Mouse (Mus musculus) heart, adult 2 months (tissue): ENCODE results near the gene Stpg4. TPM values are rescaled to one million over a fixed set of nuclear protein-coding genes. Genes with fewer than 3 reads are reported as not detected.

ENCODE experiments used
- DNase-seq, 2 experiments: peaks; one replicate each; pipeline ENCODE4 v3.0.0; 2021
- H3K27ac ChIP-seq: fragments of 200-600 bp; 2 replicates; pipeline ENCODE4 v1.8.1; 2022
- H3K27me3 ChIP-seq: fragments of 200-500 bp; 2 replicates; pipeline ENCODE4 v1.6.1; 2012; ENCODE audit warnings: mild to moderate bottlenecking, low read length, inconsistent platforms, mixed read lengths; ENCODE audit not compliant: control insufficient read depth, insufficient read depth
- H3K36me3 ChIP-seq: fragments of 200-500 bp; 2 replicates; pipeline ENCODE4 v1.6.1; 2012; ENCODE audit warnings: low read length, inconsistent platforms; ENCODE audit not compliant: control insufficient read depth, insufficient read depth
- H3K4me1 ChIP-seq: fragments of 200-500 bp; 2 replicates; pipeline ENCODE4 v1.6.1; 2011; ENCODE audit warnings: low read length; ENCODE audit not compliant: control insufficient read depth, insufficient read depth
- H3K4me3 ChIP-seq: fragments of 200-600 bp; 2 replicates; pipeline ENCODE4 v1.8.1; 2022
- H3K79me2 ChIP-seq: fragments of 200-500 bp; replicated peaks from 2 replicates; pipeline ENCODE4 v1.6.1; 2012; ENCODE audit warnings: mild to moderate bottlenecking, inconsistent platforms, low read length, moderate library complexity, mixed read lengths; ENCODE audit not compliant: control insufficient read depth, insufficient read depth
- H3K9ac ChIP-seq: fragments of 200-500 bp; 2 replicates; pipeline ENCODE4 v1.6.1; 2012; ENCODE audit warnings: low read depth, mild to moderate bottlenecking, control low read depth, inconsistent platforms, low read length, mixed read lengths
- CTCF ChIP-seq: fragments of 200-600 bp; IDR thresholded peaks from 2 replicates; pipeline ENCODE4 v1.8.1; 2022; ENCODE audit warnings: antibody characterized with exemption, mild to moderate bottlenecking, moderate library complexity
- EP300 ChIP-seq: fragments of 200-500 bp; IDR thresholded peaks from 2 replicates; pipeline ENCODE4 v1.6.1; 2011; ENCODE audit warnings: low read depth, low read length, control low read depth; ENCODE audit not compliant: insufficient read depth
- POLR2A ChIP-seq: fragments of 200-500 bp; IDR thresholded peaks from 2 replicates; pipeline ENCODE4 v1.6.1; 2011; ENCODE audit warnings: mild to moderate bottlenecking, low read depth, low read length, control low read depth; ENCODE audit not compliant: insufficient read depth
- WGBS: fragments of 180-500 bp; shearing (Covaris S2); methylation state at CpG from one replicate; pipeline ENCODE4 v1.1.7; 2018; 5-methylcytosine and 5-hydroxymethylcytosine counted together
- intact Hi-C: fragments of 180-260 bp; cut with DNase I; formaldehyde crosslinking; loops from one replicate; pipeline ENCODE4 v1.15.1; 2025
- polyA plus RNA-seq: library from polyadenylated mRNA; depleted of rRNA; stranded (reverse); fragments of >200 nt; gene quantifications from 2 replicates; pipeline ENCODE4 v1.2.3, GENCODE M21; 2012
- total RNA-seq, 2 experiments: library from RNA; stranded (reverse); gene quantifications; 2 replicates each; pipeline ENCODE4 v1.2.3; 2021

Gene Stpg4
- total and polyA plus RNA-seq, 3 experiments, result 0.27 TPM; not detected in 2

- Histone ChIP-seq H3K79me2 (peaks cover 5% of the 10 kb centered on the region; the same call in 1 of the 2 replicates), H3K36me3 (peaks cover 27% of the 10 kb centered on the region), H3K4me1 (peaks cover 11% of the 10 kb centered on the region), H3K27me3 (no peaks in the 10 kb centered on the region), H3K27ac (peak overlapping the region; percentile 100), H3K4me3 (peak overlapping the region; percentile 76), H3K9ac (peak overlapping the region; percentile 98)
- under 1% methylated on average over 61 of the region's 86 CpGs for WGBS
- peak; percentile 80 to 83 for DNase-seq
- TF ChIP-seq POLR2A (no peak), EP300 (no peak), CTCF (no peak)
- intact Hi-C loops, result loop anchor here (1.0 to 10.0 kb wide), 5 partner anchors 54 to 481 kb away; partner anchors contain the start of gene Rhoq
Observed at GRCm38 (mm10) chr17:87445917-87446766, 18.6 kb upstream of the Stpg4 start.

- H3K27ac ChIP-seq, result peak overlapping the region; percentile 100
- H3K4me3 ChIP-seq, result peak overlapping the region; percentile 76
- peaks cover 27% of the 10 kb centered on the region for H3K36me3 ChIP-seq
- no peak for DNase-seq
- H3K9ac ChIP-seq, result peak overlapping the region; percentile 98
- H3K27me3 ChIP-seq, result no peaks in the 10 kb centered on the region
- WGBS, result under 1% methylated on average over 13 of the region's 13 CpGs
- peaks cover 13% of the 10 kb centered on the region for H3K4me1 ChIP-seq
- TF ChIP-seq EP300, result no peak
- intact Hi-C loops, result loop anchor here (5.0 to 10.0 kb wide), 3 partner anchors 53 to 481 kb away; partner anchors contain the start of gene Rhoq
- peaks cover 6% of the 10 kb centered on the region; the same call in 1 of the 2 replicates for H3K79me2 ChIP-seq
Observed at GRCm38 (mm10) chr17:87445337-87445916, 17.9 kb upstream of the Stpg4 start.

- Histone ChIP-seq H3K27ac (peak overlapping the region; percentile 100; the same call in 1 of the 2 replicates), H3K9ac (no peak overlapping the region), H3K79me2 (peaks cover 6% of the 10 kb centered on the region; the same call in 1 of the 2 replicates), H3K36me3 (peaks cover 33% of the 10 kb centered on the region), H3K4me1 (peaks cover 15% of the 10 kb centered on the region), H3K27me3 (no peaks in the 10 kb centered on the region), H3K4me3 (peak overlapping the region; percentile 76)
- 11% methylated on average over 4 of the region's 4 CpGs for WGBS
- DNase-seq, result no peak
- TF ChIP-seq CTCF, result no peak
- no peak for TF ChIP-seq POLR2A
- TF ChIP-seq EP300, result no peak
- intact Hi-C loops, result loop anchor here (5.0 to 10.0 kb wide), 3 partner anchors 52 to 480 kb away; partner anchors contain the start of gene Rhoq
Observed at GRCm38 (mm10) chr17:87444763-87445162, 17.2 kb upstream of the Stpg4 start.

GRCm38 (mm10) chr17:87441537-87441936 lies 14.0 kb upstream of the Stpg4 start:
- peaks cover 24% of the 10 kb centered on the region for H3K4me1 ChIP-seq
- intact Hi-C loops, result loop anchor here (10.0 kb wide), 1 partner anchor 477 kb away; the partner anchor contains the start of gene Rhoq
- no peak overlapping the region for H3K4me3 ChIP-seq
- TF ChIP-seq CTCF, result no peak
- peaks cover 42% of the 10 kb centered on the region for H3K36me3 ChIP-seq
- no peak for DNase-seq
- no peak overlapping the region for H3K27ac ChIP-seq
- 17% methylated on average over 2 of the region's 2 CpGs for WGBS
- H3K9ac ChIP-seq, result no peak overlapping the region
- H3K27me3 ChIP-seq, result no peaks in the 10 kb centered on the region
- H3K79me2 ChIP-seq, result peaks cover 12% of the 10 kb centered on the region; the same call in 1 of the 2 replicates

- peaks cover 22% of the 10 kb centered on the region for H3K4me1 ChIP-seq
- no peak overlapping the region for H3K9ac ChIP-seq
- no peak overlapping the region for H3K4me3 ChIP-seq
- no peak overlapping the region for H3K27ac ChIP-seq
- peaks cover 9% of the 10 kb centered on the region; the same call in 1 of the 2 replicates for H3K79me2 ChIP-seq
- H3K36me3 ChIP-seq, result peaks cover 39% of the 10 kb centered on the region
- intact Hi-C loops, result no loop called here
- DNase-seq, result no peak
- 69% methylated on average over 2 of the region's 2 CpGs for WGBS
- no peaks in the 10 kb centered on the region for H3K27me3 ChIP-seq
- TF ChIP-seq POLR2A, result no peak
- TF ChIP-seq EP300, result no peak
- no peak for TF ChIP-seq CTCF
Observed at GRCm38 (mm10) chr17:87439441-87439840, 11.9 kb upstream of the Stpg4 start.

- no peak for DNase-seq
- Histone ChIP-seq H3K27ac (no peak overlapping the region), H3K4me1 (peaks cover 10% of the 10 kb centered on the region), H3K79me2 (peaks cover 6% of the 10 kb centered on the region; the same call in 1 of the 2 replicates), H3K36me3 (peaks cover 15% of the 10 kb centered on the region), H3K4me3 (no peak overlapping the region), H3K27me3 (no peaks in the 10 kb centered on the region), H3K9ac (no peak overlapping the region)
- 88% methylated on average over 3 of the region's 3 CpGs for WGBS
- TF ChIP-seq POLR2A (no peak), CTCF (no peak), EP300 (no peak)
- intact Hi-C loops, result no loop called here
Observed at GRCm38 (mm10) chr17:87433929-87434328, 6.4 kb upstream of the Stpg4 start.
